25 mouse cellular contexts compared by ENCODE assay signal in genomic region chr8:78751151-78751550, GRCm38 (mm10).
DNase-seq lines count a peak whose midpoint lies in the region; ATAC-seq lines count a peak whose summit lies in the region.
"Had no signal": no experiment of that assay in that cellular context is flagged by ENCODE, and none has a peak within 500 bp of the region (broad histone marks: within the 10 kb centered on the region; RNA-seq: fewer than 3 reads in every experiment).

No protein-coding gene starts in this region.

- WGBS in heart, embryonic 11.5 days (ENCODE audit: insufficient replicate concordance): 71% methylated on average over 6 of the region's 6 CpGs
- 85% methylated on average over 6 of the region's 6 CpGs for WGBS in kidney, embryonic 15.5 days
- WGBS in kidney, embryonic 16.5 days: 88% methylated on average over 6 of the region's 6 CpGs
- WGBS in embryonic facial prominence, embryonic 13.5 days: 86% methylated on average over 6 of the region's 6 CpGs
- WGBS in limb, embryonic 15.5 days: 75% methylated on average over 6 of the region's 6 CpGs

- no peaks in the 10 kb centered on the region for H3K36me3 ChIP-seq in heart, embryonic 11.5 days (ENCODE audit: control insufficient read depth, insufficient read depth, low read length)
- no peaks in the 10 kb centered on the region for H3K36me3 ChIP-seq in kidney, embryonic 15.5 days
- H3K36me3 ChIP-seq in kidney, embryonic 16.5 days (ENCODE audit: insufficient read depth, low read length): no peaks in the 10 kb centered on the region
- H3K36me3 ChIP-seq in embryonic facial prominence, embryonic 13.5 days: no peaks in the 10 kb centered on the region
- H3K36me3 ChIP-seq in limb, embryonic 15.5 days: no peaks in the 10 kb centered on the region
- H3K36me3 ChIP-seq: G1E; hindbrain, embryonic 12.5 days; liver, embryonic 13.5 days; midbrain, embryonic 13.5 days had no signal

- H3K4me3 ChIP-seq in heart, embryonic 11.5 days (ENCODE audit: low read depth, low read length): no peak overlapping the region
- H3K4me3 ChIP-seq in kidney, embryonic 15.5 days (replicated peaks): no peak overlapping the region
- H3K4me3 ChIP-seq in kidney, embryonic 16.5 days (ENCODE audit: low read length): no peak overlapping the region
- no peak overlapping the region for H3K4me3 ChIP-seq in embryonic facial prominence, embryonic 13.5 days
- no peak overlapping the region for H3K4me3 ChIP-seq in limb, embryonic 15.5 days
- H3K4me3 ChIP-seq: forebrain, embryonic 13.5 days; hindbrain, embryonic 12.5 days; liver, embryonic 13.5 days; midbrain, embryonic 13.5 days had no signal

- no peak overlapping the region for H3K27ac ChIP-seq in heart, embryonic 11.5 days (ENCODE audit: low read depth, low read length)
- peak overlapping the region; percentile 22; the same call in 1 of the 2 replicates for H3K27ac ChIP-seq in kidney, embryonic 15.5 days
- no peak overlapping the region for H3K27ac ChIP-seq in kidney, embryonic 16.5 days (ENCODE audit: low read length)
- H3K27ac ChIP-seq in embryonic facial prominence, embryonic 13.5 days: peak overlapping the region; percentile 22; the same call in 1 of the 2 replicates
- H3K27ac ChIP-seq in limb, embryonic 15.5 days: peak overlapping the region; percentile 61
- H3K27ac ChIP-seq: forebrain, embryonic 13.5 days; hindbrain, embryonic 12.5 days; hindbrain, postnatal 0 days; liver, embryonic 13.5 days; macrophage; midbrain, embryonic 13.5 days had no signal

- H3K4me1 ChIP-seq in heart, embryonic 11.5 days (ENCODE audit: control insufficient read depth, insufficient read depth, low read length): no peaks in the 10 kb centered on the region
- no peaks in the 10 kb centered on the region for H3K4me1 ChIP-seq in kidney, embryonic 15.5 days
- H3K4me1 ChIP-seq in kidney, embryonic 16.5 days (ENCODE audit: insufficient read depth, low read length): no peaks in the 10 kb centered on the region
- peaks cover 24% of the 10 kb centered on the region for H3K4me1 ChIP-seq in embryonic facial prominence, embryonic 13.5 days
- H3K4me1 ChIP-seq in limb, embryonic 15.5 days: peaks cover 17% of the 10 kb centered on the region
- H3K4me1 ChIP-seq: forebrain, embryonic 13.5 days; hindbrain, embryonic 12.5 days; liver, embryonic 13.5 days; midbrain, embryonic 13.5 days had no signal

- H3K27me3 ChIP-seq in heart, embryonic 11.5 days (ENCODE audit: control insufficient read depth, insufficient read depth, low read length): no peaks in the 10 kb centered on the region
- H3K27me3 ChIP-seq in kidney, embryonic 15.5 days: no peaks in the 10 kb centered on the region
- no peaks in the 10 kb centered on the region for H3K27me3 ChIP-seq in kidney, embryonic 16.5 days (ENCODE audit: insufficient read depth, low read length)
- no peaks in the 10 kb centered on the region for H3K27me3 ChIP-seq in embryonic facial prominence, embryonic 13.5 days
- H3K27me3 ChIP-seq in limb, embryonic 15.5 days: no peaks in the 10 kb centered on the region
- H3K27me3 ChIP-seq: forebrain, embryonic 13.5 days; hindbrain, embryonic 12.5 days; liver, embryonic 13.5 days; midbrain, embryonic 13.5 days; Patski had no signal

- ATAC-seq in heart, embryonic 11.5 days (replicated peaks; ENCODE audit: insufficient number of reproducible peaks, low FRiP score, low TSS enrichment): no peak
- no peak for ATAC-seq in kidney, embryonic 15.5 days (replicated peaks; ENCODE audit: low FRiP score)
- no peak for ATAC-seq in kidney, embryonic 16.5 days (ENCODE audit: low FRiP score, low TSS enrichment)
- ATAC-seq in embryonic facial prominence, embryonic 13.5 days (ENCODE audit: insufficient number of reproducible peaks, insufficient read depth, low FRiP score, low TSS enrichment, low read depth): no peak
- no peak for ATAC-seq in limb, embryonic 15.5 days (ENCODE audit: insufficient number of reproducible peaks, low FRiP score, low TSS enrichment, low read depth)
- ATAC-seq: forebrain, embryonic 13.5 days; hindbrain, postnatal 0 days; intestine, postnatal 0 days; midbrain, embryonic 13.5 days had no signal

- no peak overlapping the region for H3K9ac ChIP-seq in heart, embryonic 11.5 days (ENCODE audit: low read depth, low read length)
- no peak overlapping the region for H3K9ac ChIP-seq in kidney, embryonic 15.5 days
- H3K9ac ChIP-seq in kidney, embryonic 16.5 days (replicated peaks; ENCODE audit: low read length): no peak overlapping the region
- no peak overlapping the region for H3K9ac ChIP-seq in embryonic facial prominence, embryonic 13.5 days
- H3K9ac ChIP-seq in limb, embryonic 15.5 days: no peak overlapping the region
- H3K9ac ChIP-seq: forebrain, embryonic 13.5 days; hindbrain, embryonic 12.5 days; liver, embryonic 13.5 days; midbrain, embryonic 13.5 days had no signal

- DNase-seq in heart, adult 11 months: peak; percentile 71
- no peak for DNase-seq in cerebellum, postnatal 14 days
- DNase-seq: adrenal gland, postnatal 10 days; cerebellum, adult 9-10 months; gastrocnemius, postnatal 10 days; heart, postnatal 36 days; kidney, adult 9 months; kidney, postnatal 25 days; liver, embryonic 13.5 days; lung, adult 2 months; thymus, adult 18-20 months; thymus, postnatal 25 days had no signal

- H3K9me3 ChIP-seq in heart, embryonic 11.5 days (replicated peaks; ENCODE audit: control insufficient read depth, low read length): peaks cover 2% of the 10 kb centered on the region; the same call in 1 of the 2 replicates
- no peaks in the 10 kb centered on the region for H3K9me3 ChIP-seq in kidney, embryonic 15.5 days (replicated peaks)
- 0 out of 2 replicates have a peak, but pooled peaks cover 2% of the 10 kb centered on the region for H3K9me3 ChIP-seq in kidney, embryonic 16.5 days (ENCODE audit: low read length)
- H3K9me3 ChIP-seq in embryonic facial prominence, embryonic 13.5 days: peaks cover 1% of the 10 kb centered on the region; the same call in 1 of the 2 replicates
- H3K9me3 ChIP-seq in limb, embryonic 15.5 days: no peaks in the 10 kb centered on the region
- H3K9me3 ChIP-seq: forebrain, embryonic 13.5 days; G1E; hindbrain, embryonic 12.5 days; liver, embryonic 13.5 days; midbrain, embryonic 13.5 days had no signal

- H3K4me2 ChIP-seq in heart, embryonic 11.5 days: no peak overlapping the region
- no peak overlapping the region for H3K4me2 ChIP-seq in kidney, embryonic 15.5 days
- H3K4me2 ChIP-seq in kidney, embryonic 16.5 days (replicated peaks; ENCODE audit: low read depth, low read length): no peak overlapping the region
- no peak overlapping the region for H3K4me2 ChIP-seq in embryonic facial prominence, embryonic 13.5 days
- H3K4me2 ChIP-seq in limb, embryonic 15.5 days: no peak overlapping the region
- H3K4me2 ChIP-seq: forebrain, embryonic 13.5 days; hindbrain, embryonic 12.5 days; liver, embryonic 13.5 days; midbrain, embryonic 13.5 days had no signal

Comparison
In these comparisons a context has a peak if more than half of its experiments do, and no peak if none do; other contexts are left out.
1. H3K27ac ChIP-seq: peak in kidney, embryonic 15.5 days (single experiment), embryonic facial prominence, embryonic 13.5 days (single experiment) and limb, embryonic 15.5 days (single experiment); none in heart, embryonic 11.5 days (single experiment) and kidney, embryonic 16.5 days (single experiment).